Mouse (Mus musculus): ENCODE data around the gene Malsu1. TPM values are rescaled to one million over a fixed set of nuclear protein-coding genes. Genes with fewer than 3 reads are reported as not detected.

Gene Malsu1
- polyA plus RNA-seq, 1 experiment, result 19.6 TPM

- Histone ChIP-seq H3ac (ENCODE audit: control insufficient read depth, insufficient read length) (no peak overlapping the region), H3K4me2 (ENCODE audit: low read depth) (no peak overlapping the region), H3K36me3 (ENCODE audit: control insufficient read depth, insufficient read depth) (no peaks in the 10 kb centered on the region), H3K4me3 (no peak overlapping the region), H3K27me3 (ENCODE audit: control insufficient read depth, insufficient read depth, insufficient read length) (no peaks in the 10 kb centered on the region), H3K79me2 (ENCODE audit: control insufficient read depth, insufficient read depth) (no peaks in the 10 kb centered on the region)
- no peak for TF ChIP-seq TCF3 (IDR thresholded peaks at IDR 0.05; ENCODE audit: insufficient read length, low read depth)
Observed at GRCm38 (mm10) chr6:49106746-49107500, 33.3 kb downstream of the Malsu1 start.

DNA sequence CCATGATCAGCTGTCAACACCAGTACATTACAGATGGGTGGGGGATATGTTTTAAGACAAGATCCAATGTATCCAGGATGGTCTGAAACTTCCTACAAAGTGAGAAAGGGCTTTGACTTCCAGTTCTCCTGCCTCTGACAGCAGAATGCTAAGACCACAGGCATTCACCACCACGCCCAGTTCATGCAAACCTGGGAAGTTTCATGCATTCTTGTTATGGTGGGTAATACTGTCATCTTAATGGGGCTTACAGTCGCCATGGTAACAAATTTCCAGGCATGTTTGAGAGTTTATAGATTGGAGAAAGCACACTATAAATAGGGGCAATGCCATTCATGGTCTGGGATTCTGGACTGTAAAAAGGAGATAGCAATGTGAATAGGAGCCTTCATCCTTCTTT lies 35.6 kb downstream of the Malsu1 start:
- Histone ChIP-seq H3ac (ENCODE audit: control insufficient read depth, insufficient read length) (no peak overlapping the region), H3K4me2 (ENCODE audit: low read depth) (no peak overlapping the region), H3K36me3 (ENCODE audit: control insufficient read depth, insufficient read depth) (no peaks in the 10 kb centered on the region), H3K27me3 (ENCODE audit: control insufficient read depth, insufficient read depth, insufficient read length) (no peaks in the 10 kb centered on the region), H3K79me2 (ENCODE audit: control insufficient read depth, insufficient read depth) (no peaks in the 10 kb centered on the region), H3K4me3 (no peak overlapping the region)
- TF ChIP-seq TCF12 (IDR thresholded peaks at IDR 0.05; ENCODE audit: insufficient read depth, poor library complexity, severe bottlenecking) (no peak), POLR2A (IDR thresholded peaks at IDR 0.05; ENCODE audit: insufficient read length, low read depth) (no peak), E2F4 (IDR thresholded peaks at IDR 0.05; ENCODE audit: insufficient read depth) (no peak), CEBPB (IDR thresholded peaks at IDR 0.05; ENCODE audit: insufficient read depth, poor library complexity, severe bottlenecking) (no peak), MYOD1 (IDR thresholded peaks at IDR 0.05; ENCODE audit: control insufficient read depth in 1 of 3, insufficient read length in 2 of 3, low read depth in 2 of 3) (no peak), POLR2AphosphoS2 (IDR thresholded peaks at IDR 0.05; ENCODE audit: insufficient read length, low read depth) (no peak), USF1 (IDR thresholded peaks at IDR 0.05; ENCODE audit: low read depth) (no peak)

- TF ChIP-seq CEBPB (IDR thresholded peaks at IDR 0.05; ENCODE audit: insufficient read depth, poor library complexity, severe bottlenecking), result no peak
- TF ChIP-seq MAX (IDR thresholded peaks at IDR 0.05; ENCODE audit: low read depth), result no peak
- TF ChIP-seq TCF12 (IDR thresholded peaks at IDR 0.05; ENCODE audit: insufficient read depth, poor library complexity, severe bottlenecking), result no peak
- TF ChIP-seq MYOD1 (IDR thresholded peaks at IDR 0.05; ENCODE audit: control insufficient read depth in 1 of 3, insufficient read length in 2 of 3, low read depth in 2 of 3), result no peak
- TF ChIP-seq MYOG (IDR thresholded peaks at IDR 0.05; ENCODE audit: control insufficient read depth in 1 of 3, insufficient read depth in 1 of 3, insufficient read length in 2 of 3, low read depth in 2 of 3), result no peak
- no peak for TF ChIP-seq E2F4 (IDR thresholded peaks at IDR 0.05; ENCODE audit: insufficient read depth)
- TF ChIP-seq POLR2AphosphoS2 (IDR thresholded peaks at IDR 0.05; ENCODE audit: insufficient read length, low read depth), result no peak
- TF ChIP-seq POLR2A (IDR thresholded peaks at IDR 0.05; ENCODE audit: insufficient read length, low read depth), result no peak
- no peak for TF ChIP-seq REST (IDR thresholded peaks at IDR 0.05; ENCODE audit: insufficient read depth, insufficient read length)
- TF ChIP-seq USF1 (IDR thresholded peaks at IDR 0.05; ENCODE audit: low read depth), result no peak
- no peak for TF ChIP-seq SRF (IDR thresholded peaks at IDR 0.05; ENCODE audit: control insufficient read depth, insufficient read length, low read depth)
- TF ChIP-seq TCF3 (IDR thresholded peaks at IDR 0.05; ENCODE audit: insufficient read length, low read depth), result no peak
- H3ac ChIP-seq (ENCODE audit: control insufficient read depth, insufficient read length), result no peak overlapping the region
- H3K4me3 ChIP-seq, result no peak overlapping the region
- no peaks in the 10 kb centered on the region for H3K79me2 ChIP-seq (ENCODE audit: control insufficient read depth, insufficient read depth)
- no peaks in the 10 kb centered on the region for H3K27me3 ChIP-seq (ENCODE audit: control insufficient read depth, insufficient read depth, insufficient read length)
- no peaks in the 10 kb centered on the region for H3K36me3 ChIP-seq (ENCODE audit: control insufficient read depth, insufficient read depth)
- H3K4me2 ChIP-seq (ENCODE audit: low read depth), result no peak overlapping the region
Observed at GRCm38 (mm10) chr6:49113895-49114294, 40.3 kb downstream of the Malsu1 start.

- Histone ChIP-seq H3K79me2 (ENCODE audit: control insufficient read depth, insufficient read depth) (no peaks in the 10 kb centered on the region), H3K27me3 (ENCODE audit: control insufficient read depth, insufficient read depth, insufficient read length) (no peaks in the 10 kb centered on the region), H3K36me3 (ENCODE audit: control insufficient read depth, insufficient read depth) (no peaks in the 10 kb centered on the region), H3K4me2 (ENCODE audit: low read depth) (no peak overlapping the region), H3ac (ENCODE audit: control insufficient read depth, insufficient read length) (no peak overlapping the region), H3K4me3 (no peak overlapping the region)
- TF ChIP-seq MYOD1 (IDR thresholded peaks at IDR 0.05; ENCODE audit: control insufficient read depth in 1 of 3, insufficient read length in 2 of 3, low read depth in 2 of 3) (no peak), MAX (IDR thresholded peaks at IDR 0.05; ENCODE audit: low read depth) (no peak), CEBPB (IDR thresholded peaks at IDR 0.05; ENCODE audit: insufficient read depth, poor library complexity, severe bottlenecking) (no peak), MYOG (IDR thresholded peaks at IDR 0.05; ENCODE audit: control insufficient read depth in 1 of 3, insufficient read depth in 1 of 3, insufficient read length in 2 of 3, low read depth in 2 of 3) (no peak), POLR2A (IDR thresholded peaks at IDR 0.05; ENCODE audit: insufficient read length, low read depth) (no peak), TCF12 (IDR thresholded peaks at IDR 0.05; ENCODE audit: insufficient read depth, poor library complexity, severe bottlenecking) (no peak), E2F4 (IDR thresholded peaks at IDR 0.05; ENCODE audit: insufficient read depth) (no peak), REST (IDR thresholded peaks at IDR 0.05; ENCODE audit: insufficient read depth, insufficient read length) (no peak), SRF (IDR thresholded peaks at IDR 0.05; ENCODE audit: control insufficient read depth, insufficient read length, low read depth) (no peak), USF1 (IDR thresholded peaks at IDR 0.05; ENCODE audit: low read depth) (no peak), POLR2AphosphoS2 (IDR thresholded peaks at IDR 0.05; ENCODE audit: insufficient read length, low read depth) (no peak), TCF3 (IDR thresholded peaks at IDR 0.05; ENCODE audit: insufficient read length, low read depth) (no peak)
Observed at GRCm38 (mm10) chr6:49114457-49114856, 40.9 kb downstream of the Malsu1 start.

DNA sequence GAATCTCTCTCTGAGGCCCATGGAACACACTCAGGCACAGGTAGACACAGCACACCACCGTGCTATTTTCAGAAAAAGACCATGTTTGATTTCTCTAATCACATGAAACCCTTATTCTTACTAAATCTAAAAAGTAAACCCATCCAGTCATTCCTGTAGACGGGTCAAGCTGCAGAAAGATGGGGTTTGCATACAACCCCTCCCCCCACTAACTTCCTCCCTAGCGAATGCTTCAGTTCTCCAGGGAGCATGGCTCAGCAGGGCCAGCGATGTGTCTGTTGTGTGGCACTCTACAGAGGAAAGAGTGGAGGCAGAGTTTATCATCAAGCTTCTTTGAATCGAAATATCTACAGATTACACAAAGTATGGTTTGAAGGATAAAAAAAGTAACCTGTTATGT lies 42.0 kb downstream of the Malsu1 start:
- TF ChIP-seq CEBPB (IDR thresholded peaks at IDR 0.05; ENCODE audit: insufficient read depth, poor library complexity, severe bottlenecking) (no peak), MAX (IDR thresholded peaks at IDR 0.05; ENCODE audit: low read depth) (no peak), POLR2A (IDR thresholded peaks at IDR 0.05; ENCODE audit: insufficient read length, low read depth) (no peak), TCF12 (IDR thresholded peaks at IDR 0.05; ENCODE audit: insufficient read depth, poor library complexity, severe bottlenecking) (no peak)
- H3K36me3 ChIP-seq (ENCODE audit: control insufficient read depth, insufficient read depth), result no peaks in the 10 kb centered on the region
- no peak overlapping the region for H3ac ChIP-seq (ENCODE audit: control insufficient read depth, insufficient read length)
- H3K4me3 ChIP-seq, result no peak overlapping the region
- H3K4me2 ChIP-seq (ENCODE audit: low read depth), result no peak overlapping the region
- H3K27me3 ChIP-seq (ENCODE audit: control insufficient read depth, insufficient read depth, insufficient read length), result no peaks in the 10 kb centered on the region
- H3K79me2 ChIP-seq (ENCODE audit: control insufficient read depth, insufficient read depth), result no peaks in the 10 kb centered on the region

Measured in myocyte (in vitro differentiated cells).